Mouse (Mus musculus): ENCODE data around the gene Muc15. TPM values are rescaled to one million over a fixed set of nuclear protein-coding genes. Genes with fewer than 3 reads are reported as not detected.

The Muc15 gene
- 2.7 and 4.1 TPM in 2 replicates for polyA plus RNA-seq (2014; fragmentation: Nextera tagmentation; extraction: Ambion mirVana)

- Histone ChIP-seq H3K4me1 (ENCODE audit: control insufficient read depth, insufficient read depth, low read length) (no peaks in the 10 kb centered on the region), H3K9ac (ENCODE audit: low read depth, low read length) (no peak within 1 kb of the TSS), H3K27me3 (replicated peaks; ENCODE audit: control insufficient read depth, insufficient read depth, low read length) (no peaks in the 10 kb centered on the region), H3K27ac (replicated peaks; ENCODE audit: low read depth, low read length) (no peak within 1 kb of the TSS), H3K4me2 (ENCODE audit: low read depth, low read length) (no peak within 1 kb of the TSS), H3K4me3 (ENCODE audit: low read depth, low read length) (no peak within 1 kb of the TSS), H3K9me3 (ENCODE audit: control insufficient read depth, low read length) (no peaks in the 10 kb centered on the region), H3K36me3 (ENCODE audit: control insufficient read depth, insufficient read depth, low read length) (no peaks in the 10 kb centered on the region)
- DNase-seq (ENCODE audit: low spot score): peak; percentile 16
- 0 out of 2 replicates have a peak, but pooled peaks have one; percentile 30 for ATAC-seq (ENCODE audit: low read depth)
- 33% methylated on average over 3 of the region's 3 CpGs for WGBS
Measured at GRCm38 (mm10) chr2:110721290-110721753, at the start of gene Muc15. Gene Muc15, plus strand, starts transcription at chr2:110721340.

GRCm38 (mm10) chr2:110709436-110709835 is 11.7 kb upstream of the Muc15 start:
- 91% methylated on average over 3 of the region's 3 CpGs for WGBS
- H3K9ac ChIP-seq (ENCODE audit: low read depth, low read length): no peak overlapping the region
- no peak overlapping the region for H3K4me2 ChIP-seq (ENCODE audit: low read depth, low read length)
- no peaks in the 10 kb centered on the region for H3K27me3 ChIP-seq (replicated peaks; ENCODE audit: control insufficient read depth, insufficient read depth, low read length)
- no peak overlapping the region for H3K4me3 ChIP-seq (ENCODE audit: low read depth, low read length)
- DNase-seq (ENCODE audit: low spot score): no peak
- H3K36me3 ChIP-seq (ENCODE audit: control insufficient read depth, insufficient read depth, low read length): no peaks in the 10 kb centered on the region
- H3K27ac ChIP-seq (replicated peaks; ENCODE audit: low read depth, low read length): no peak overlapping the region
- no peaks in the 10 kb centered on the region for H3K4me1 ChIP-seq (ENCODE audit: control insufficient read depth, insufficient read depth, low read length)
- H3K9me3 ChIP-seq (ENCODE audit: control insufficient read depth, low read length): no peaks in the 10 kb centered on the region
- no peak for ATAC-seq (ENCODE audit: low read depth)

GRCm38 (mm10) chr2:110710055-110710720 is 11.0 kb upstream of the Muc15 start:
- Histone ChIP-seq H3K4me1 (ENCODE audit: control insufficient read depth, insufficient read depth, low read length) (no peaks in the 10 kb centered on the region), H3K27ac (replicated peaks; ENCODE audit: low read depth, low read length) (no peak overlapping the region; the same call in 1 of the 2 replicates), H3K4me3 (ENCODE audit: low read depth, low read length) (no peak overlapping the region), H3K9me3 (ENCODE audit: control insufficient read depth, low read length) (no peaks in the 10 kb centered on the region), H3K4me2 (ENCODE audit: low read depth, low read length) (no peak overlapping the region), H3K9ac (ENCODE audit: low read depth, low read length) (no peak overlapping the region), H3K36me3 (ENCODE audit: control insufficient read depth, insufficient read depth, low read length) (no peaks in the 10 kb centered on the region), H3K27me3 (replicated peaks; ENCODE audit: control insufficient read depth, insufficient read depth, low read length) (no peaks in the 10 kb centered on the region)
- ATAC-seq (ENCODE audit: low read depth) (peak; percentile 83; the same call in 1 of the 2 replicates), DNase-seq (ENCODE audit: low spot score) (peak; percentile 82)
- 66% methylated on average over 10 of the region's 10 CpGs for whole genome bisulfite sequencing

GRCm38 (mm10) chr2:110719051-110719450 is 2.1 kb upstream of the Muc15 start:
- Histone ChIP-seq H3K27ac (replicated peaks; ENCODE audit: low read depth, low read length) (no peak overlapping the region), H3K4me2 (ENCODE audit: low read depth, low read length) (no peak overlapping the region), H3K4me1 (ENCODE audit: control insufficient read depth, insufficient read depth, low read length) (no peaks in the 10 kb centered on the region), H3K27me3 (replicated peaks; ENCODE audit: control insufficient read depth, insufficient read depth, low read length) (no peaks in the 10 kb centered on the region), H3K9ac (ENCODE audit: low read depth, low read length) (no peak overlapping the region), H3K9me3 (ENCODE audit: control insufficient read depth, low read length) (no peaks in the 10 kb centered on the region), H3K4me3 (ENCODE audit: low read depth, low read length) (no peak overlapping the region), H3K36me3 (ENCODE audit: control insufficient read depth, insufficient read depth, low read length) (no peaks in the 10 kb centered on the region)
- no peak for ATAC-seq (ENCODE audit: low read depth)
- DNase-seq (ENCODE audit: low spot score): no peak

- ATAC-seq (ENCODE audit: low read depth): no peak
Measured at GRCm38 (mm10) chr2:110722208-110722607, 1.1 kb downstream of the Muc15 start.

GRCm38 (mm10) chr2:110726106-110726505 is 5.0 kb downstream of the Muc15 start:
- no peaks in the 10 kb centered on the region for H3K9me3 ChIP-seq (ENCODE audit: control insufficient read depth, low read length)
- no peaks in the 10 kb centered on the region for H3K4me1 ChIP-seq (ENCODE audit: control insufficient read depth, insufficient read depth, low read length)
- H3K9ac ChIP-seq (ENCODE audit: low read depth, low read length): no peak overlapping the region
- no peak for DNase-seq (ENCODE audit: low spot score)
- H3K4me3 ChIP-seq (ENCODE audit: low read depth, low read length): no peak overlapping the region
- H3K27me3 ChIP-seq (replicated peaks; ENCODE audit: control insufficient read depth, insufficient read depth, low read length): no peaks in the 10 kb centered on the region
- no peaks in the 10 kb centered on the region for H3K36me3 ChIP-seq (ENCODE audit: control insufficient read depth, insufficient read depth, low read length)
- H3K27ac ChIP-seq (replicated peaks; ENCODE audit: low read depth, low read length): no peak overlapping the region
- no peak for ATAC-seq (ENCODE audit: low read depth)
- H3K4me2 ChIP-seq (ENCODE audit: low read depth, low read length): no peak overlapping the region

More at GRCm38 (mm10) chr2:110722208-110722607, 1.1 kb downstream of the Muc15 start:
- no peaks in the 10 kb centered on the region for H3K27me3 ChIP-seq (replicated peaks; ENCODE audit: control insufficient read depth, insufficient read depth, low read length)
- WGBS: 72% methylated on average over 1 of the region's 1 CpGs
- no peak overlapping the region for H3K4me2 ChIP-seq (ENCODE audit: low read depth, low read length)
- no peaks in the 10 kb centered on the region for H3K36me3 ChIP-seq (ENCODE audit: control insufficient read depth, insufficient read depth, low read length)
- no peak overlapping the region for H3K4me3 ChIP-seq (ENCODE audit: low read depth, low read length)
- H3K9me3 ChIP-seq (ENCODE audit: control insufficient read depth, low read length): no peaks in the 10 kb centered on the region
- DNase-seq (ENCODE audit: low spot score): no peak
- H3K9ac ChIP-seq (ENCODE audit: low read depth, low read length): no peak overlapping the region
- no peaks in the 10 kb centered on the region for H3K4me1 ChIP-seq (ENCODE audit: control insufficient read depth, insufficient read depth, low read length)
- no peak overlapping the region for H3K27ac ChIP-seq (replicated peaks; ENCODE audit: low read depth, low read length)

- WGBS: 73% methylated on average over 4 of the region's 4 CpGs
- Histone ChIP-seq H3K9ac (ENCODE audit: low read depth, low read length) (no peak overlapping the region), H3K4me2 (ENCODE audit: low read depth, low read length) (no peak overlapping the region), H3K36me3 (ENCODE audit: control insufficient read depth, insufficient read depth, low read length) (no peaks in the 10 kb centered on the region), H3K9me3 (ENCODE audit: control insufficient read depth, low read length) (no peaks in the 10 kb centered on the region), H3K4me1 (ENCODE audit: control insufficient read depth, insufficient read depth, low read length) (no peaks in the 10 kb centered on the region), H3K4me3 (ENCODE audit: low read depth, low read length) (no peak overlapping the region), H3K27me3 (replicated peaks; ENCODE audit: control insufficient read depth, insufficient read depth, low read length) (no peaks in the 10 kb centered on the region), H3K27ac (replicated peaks; ENCODE audit: low read depth, low read length) (no peak overlapping the region)
- ATAC-seq (ENCODE audit: low read depth) (no peak), DNase-seq (ENCODE audit: low spot score) (no peak)
Measured at GRCm38 (mm10) chr2:110737236-110737635, 16.1 kb downstream of the Muc15 start.

GRCm38 (mm10) chr2:110737981-110738380 is 16.8 kb downstream of the Muc15 start:
- DNase-seq (ENCODE audit: low spot score): peak; percentile 17
- 24% methylated on average over 2 of the region's 2 CpGs for WGBS
- no peak for ATAC-seq (ENCODE audit: low read depth)
- Histone ChIP-seq H3K4me1 (ENCODE audit: control insufficient read depth, insufficient read depth, low read length) (no peaks in the 10 kb centered on the region), H3K36me3 (ENCODE audit: control insufficient read depth, insufficient read depth, low read length) (no peaks in the 10 kb centered on the region), H3K27ac (replicated peaks; ENCODE audit: low read depth, low read length) (no peak overlapping the region), H3K9ac (ENCODE audit: low read depth, low read length) (no peak overlapping the region), H3K4me3 (ENCODE audit: low read depth, low read length) (no peak overlapping the region), H3K4me2 (ENCODE audit: low read depth, low read length) (no peak overlapping the region), H3K27me3 (replicated peaks; ENCODE audit: control insufficient read depth, insufficient read depth, low read length) (no peaks in the 10 kb centered on the region), H3K9me3 (ENCODE audit: control insufficient read depth, low read length) (no peaks in the 10 kb centered on the region)

- Histone ChIP-seq H3K4me3 (ENCODE audit: low read depth, low read length) (no peak overlapping the region), H3K4me2 (ENCODE audit: low read depth, low read length) (no peak overlapping the region), H3K9me3 (ENCODE audit: control insufficient read depth, low read length) (no peaks in the 10 kb centered on the region), H3K27me3 (replicated peaks; ENCODE audit: control insufficient read depth, insufficient read depth, low read length) (no peaks in the 10 kb centered on the region), H3K36me3 (ENCODE audit: control insufficient read depth, insufficient read depth, low read length) (no peaks in the 10 kb centered on the region), H3K9ac (ENCODE audit: low read depth, low read length) (no peak overlapping the region), H3K27ac (replicated peaks; ENCODE audit: low read depth, low read length) (no peak overlapping the region), H3K4me1 (ENCODE audit: control insufficient read depth, insufficient read depth, low read length) (no peaks in the 10 kb centered on the region)
- 56% methylated on average over 1 of the region's 1 CpGs for WGBS
- ATAC-seq (ENCODE audit: low read depth) (no peak), DNase-seq (ENCODE audit: low spot score) (no peak)
Measured at GRCm38 (mm10) chr2:110739781-110740180, 18.6 kb downstream of the Muc15 start.
